Mouse (Mus musculus) lung, embryonic 14.5 days (tissue): ENCODE data around the gene Pex26. TPM values are rescaled to one million over a fixed set of nuclear protein-coding genes. Genes with fewer than 3 reads are reported as not detected.

Source experiments
- ATAC-seq: fragments of 200-750 bp; cut with Nextera tagmentation; 2 replicates; pipeline ENCODE4 v1.8.0; 2017; ENCODE audit warnings: mild to moderate bottlenecking, moderate TSS enrichment, moderate library complexity; ENCODE audit not compliant: insufficient read depth
- DNase-seq: peaks from one replicate; pipeline ENCODE4 v3.0.0-alpha.2; 2015
- H3K27ac ChIP-seq: fragments of 300-500 bp; sonication (generic); 2 replicates; pipeline ENCODE4 v1.5.1; 2014; ENCODE audit warnings: low read depth, mild to moderate bottlenecking, moderate library complexity
- H3K27me3 ChIP-seq: fragments of 300-500 bp; sonication (generic); 2 replicates; pipeline ENCODE4 v1.6.1; 2014; ENCODE audit warnings: low read length, control low read depth; ENCODE audit not compliant: insufficient read depth
- H3K36me3 ChIP-seq: fragments of 300-500 bp; sonication (generic); 2 replicates; pipeline ENCODE4 v1.6.1; 2014; ENCODE audit warnings: control low read depth; ENCODE audit not compliant: insufficient read depth
- H3K4me1 ChIP-seq: fragments of 300-500 bp; sonication (generic); 2 replicates; pipeline ENCODE4 v1.6.1; 2014; ENCODE audit warnings: antibody characterized with exemption, control low read depth; ENCODE audit not compliant: insufficient read depth
- H3K4me2 ChIP-seq: fragments of 300-500 bp; sonication (generic); 2 replicates; pipeline ENCODE4 v1.6.1; 2014; ENCODE audit warnings: mild to moderate bottlenecking
- H3K4me3 ChIP-seq: fragments of 300-500 bp; sonication (generic); 2 replicates; pipeline ENCODE4 v1.5.1; 2014; ENCODE audit warnings: low read depth, low read length
- H3K9ac ChIP-seq: fragments of 300-500 bp; sonication (generic); 2 replicates; pipeline ENCODE4 v1.6.1; 2014
- H3K9me3 ChIP-seq: fragments of 300-500 bp; sonication (generic); 2 replicates; pipeline ENCODE4 v1.6.1; 2016; ENCODE audit warnings: low read depth, low read length, control low read depth
- CTCF ChIP-seq: IDR thresholded peaks from 2 replicates; pipeline ENCODE4 v1.5.1; 2016; ENCODE audit warnings: antibody characterized with exemption, low read depth
- WGBS: fragments of 180-500 bp; shearing (Covaris S2); extraction: QIAGEN DNeasy Blood & Tissue Kit; methylation state at CpG from one replicate; pipeline ENCODE4 v1.1.7; 2014; 5-methylcytosine and 5-hydroxymethylcytosine counted together
- polyA plus RNA-seq: library from polyadenylated mRNA; unstranded; fragments of >200 nt; fragmentation: Nextera tagmentation; extraction: Ambion mirVana; gene quantifications from 2 replicates; pipeline ENCODE4 v1.2.1, GENCODE M21; 2014

Pex26 gene
- polyA plus RNA-seq, 1 experiment from 2014 or later: 8.1 TPM

DNA sequence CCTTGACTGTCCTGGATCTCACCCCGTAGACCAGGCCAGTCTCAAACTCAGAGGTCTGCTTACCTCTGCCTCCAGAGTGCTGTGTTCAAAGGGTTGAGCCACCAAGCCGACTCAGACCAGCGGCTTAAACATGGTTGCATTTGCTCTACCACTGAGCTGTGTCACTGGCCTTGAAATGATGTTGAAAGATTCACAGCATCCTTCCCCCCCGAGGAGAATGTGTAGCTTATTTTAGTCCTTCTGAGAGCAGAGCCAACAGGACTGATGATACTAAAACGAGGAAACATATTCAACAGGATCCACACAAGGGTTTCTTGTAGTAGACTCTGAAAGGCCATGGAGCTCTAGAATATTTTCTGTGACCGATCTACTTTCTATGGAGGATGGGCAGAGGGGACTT is 32.4 kb downstream of the Pex26 start:
- TF ChIP-seq CTCF: no peak
- Histone ChIP-seq H3K4me3 (no peak overlapping the region), H3K4me1 (peaks cover 11% of the 10 kb centered on the region), H3K9ac (no peak overlapping the region), H3K27ac (no peak overlapping the region), H3K36me3 (no peaks in the 10 kb centered on the region), H3K27me3 (peaks cover 11% of the 10 kb centered on the region), H3K4me2 (no peak overlapping the region), H3K9me3 (no peaks in the 10 kb centered on the region)
- DNase-seq: no peak
- WGBS: 79% methylated on average over 6 of the region's 6 CpGs
- ATAC-seq: no peak

GRCm38 (mm10) chr6:121216589-121217255 is 33.3 kb downstream of the Pex26 start:
- peaks cover 3% of the 10 kb centered on the region for H3K27me3 ChIP-seq
- DNase-seq: no peak
- 80% methylated on average over 5 of the region's 5 CpGs for WGBS
- peaks cover 6% of the 10 kb centered on the region for H3K4me1 ChIP-seq
- no peak overlapping the region for H3K4me2 ChIP-seq
- H3K27ac ChIP-seq: no peak overlapping the region
- no peaks in the 10 kb centered on the region for H3K9me3 ChIP-seq
- no peak for ATAC-seq
- no peaks in the 10 kb centered on the region for H3K36me3 ChIP-seq
- TF ChIP-seq CTCF: no peak
- H3K9ac ChIP-seq: no peak overlapping the region
- no peak overlapping the region for H3K4me3 ChIP-seq

- WGBS: 86% methylated on average over 7 of the region's 7 CpGs
- Histone ChIP-seq H3K4me1 (0 out of 2 replicates have a peak, but pooled peaks cover 4% of the 10 kb centered on the region), H3K9ac (no peak overlapping the region), H3K27ac (no peak overlapping the region), H3K4me2 (no peak overlapping the region), H3K27me3 (no peaks in the 10 kb centered on the region), H3K4me3 (no peak overlapping the region), H3K9me3 (no peaks in the 10 kb centered on the region), H3K36me3 (no peaks in the 10 kb centered on the region)
- ATAC-seq (no peak), DNase-seq (no peak)
- no peak for TF ChIP-seq CTCF
Measured at GRCm38 (mm10) chr6:121218002-121218401, 34.5 kb downstream of the Pex26 start.

DNA sequence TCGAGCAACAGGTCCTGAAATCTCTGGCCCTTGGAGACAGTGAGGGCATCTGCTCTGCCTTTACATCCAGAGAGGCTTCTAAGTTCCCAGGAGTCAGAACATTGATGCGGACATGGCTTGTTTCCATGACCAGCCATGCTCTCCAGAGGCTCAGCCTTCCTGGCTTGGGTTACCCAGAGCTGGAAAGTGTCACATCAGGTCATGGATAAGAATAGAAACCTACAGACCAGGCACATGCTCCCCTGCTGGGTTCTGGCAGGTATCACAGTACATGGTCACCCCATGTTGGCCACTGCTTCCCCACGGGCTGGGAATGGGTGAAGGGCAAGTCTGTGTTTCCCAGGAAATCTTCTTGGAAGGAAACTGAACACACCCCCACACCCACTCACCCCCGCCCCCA is 35.9 kb downstream of the Pex26 start:
- TF ChIP-seq CTCF: no peak
- H3K27me3 ChIP-seq: no peaks in the 10 kb centered on the region
- ATAC-seq: no peak
- H3K4me1 ChIP-seq: 0 out of 2 replicates have a peak, but pooled peaks cover 4% of the 10 kb centered on the region
- H3K27ac ChIP-seq: no peak overlapping the region
- H3K9ac ChIP-seq: no peak overlapping the region
- no peak overlapping the region for H3K4me3 ChIP-seq
- DNase-seq: no peak
- H3K36me3 ChIP-seq: no peaks in the 10 kb centered on the region
- no peaks in the 10 kb centered on the region for H3K9me3 ChIP-seq
- WGBS: 73% methylated on average over 4 of the region's 4 CpGs
- no peak overlapping the region for H3K4me2 ChIP-seq

DNA sequence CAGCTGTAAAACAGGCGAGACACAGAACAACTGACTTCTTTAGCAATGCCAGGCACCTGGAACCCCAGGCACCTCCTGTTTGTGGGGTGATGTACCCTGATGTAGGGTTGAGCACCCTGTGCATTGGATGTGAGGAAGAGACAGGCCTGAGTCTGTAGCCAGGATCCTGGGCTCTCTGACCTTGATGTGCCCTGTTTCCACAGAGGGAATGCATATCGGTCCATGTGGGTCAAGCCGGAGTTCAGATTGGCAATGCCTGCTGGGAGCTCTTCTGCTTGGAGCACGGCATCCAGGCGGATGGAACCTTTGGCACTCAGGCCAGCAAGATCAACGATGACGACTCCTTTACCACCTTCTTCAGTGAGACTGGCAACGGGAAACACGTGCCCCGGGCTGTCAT is 36.7 kb downstream of the Pex26 start:
- Histone ChIP-seq H3K27ac (no peak overlapping the region), H3K4me3 (no peak overlapping the region), H3K4me1 (no peaks in the 10 kb centered on the region), H3K27me3 (no peaks in the 10 kb centered on the region), H3K4me2 (no peak overlapping the region), H3K9ac (no peak overlapping the region), H3K9me3 (no peaks in the 10 kb centered on the region), H3K36me3 (no peaks in the 10 kb centered on the region)
- DNase-seq: no peak
- 85% methylated on average over 10 of the region's 10 CpGs for WGBS
- no peak for ATAC-seq
- no peak for TF ChIP-seq CTCF

- Histone ChIP-seq H3K36me3 (no peaks in the 10 kb centered on the region), H3K9me3 (no peaks in the 10 kb centered on the region), H3K4me3 (no peak overlapping the region), H3K4me1 (no peaks in the 10 kb centered on the region), H3K4me2 (no peak overlapping the region), H3K27me3 (no peaks in the 10 kb centered on the region), H3K9ac (no peak overlapping the region), H3K27ac (no peak overlapping the region)
- no peak for TF ChIP-seq CTCF
- 70% methylated on average over 8 of the region's 8 CpGs for WGBS
- ATAC-seq (no peak), DNase-seq (no peak)
Measured at GRCm38 (mm10) chr6:121221876-121222597, 38.6 kb downstream of the Pex26 start.

- Histone ChIP-seq H3K9ac (no peak overlapping the region), H3K4me1 (no peaks in the 10 kb centered on the region), H3K27ac (no peak overlapping the region), H3K4me3 (no peak overlapping the region), H3K4me2 (no peak overlapping the region), H3K27me3 (no peaks in the 10 kb centered on the region), H3K9me3 (no peaks in the 10 kb centered on the region), H3K36me3 (no peaks in the 10 kb centered on the region)
- 97% methylated on average over 14 of the region's 14 CpGs for WGBS
- no peak for TF ChIP-seq CTCF
- no peak for DNase-seq
- ATAC-seq: no peak
Measured at GRCm38 (mm10) chr6:121223001-121223400, 39.5 kb downstream of the Pex26 start.
